Mouse (Mus musculus) lung, postnatal 0 days (tissue): Measurements from ENCODE around the gene Cyyr1. TPM values are rescaled to one million over a fixed set of nuclear protein-coding genes. Genes with fewer than 3 reads are reported as not detected.

ENCODE experiments used
- ATAC-seq: fragments of 200-750 bp; cut with Nextera tagmentation; 2 replicates; pipeline ENCODE4 v1.8.0; 2017; ENCODE audit warnings: moderate library complexity
- DNase-seq: peaks from one replicate; pipeline ENCODE4 v3.0.0-alpha.2; 2016; ENCODE audit warnings: low spot score
- H3K27ac ChIP-seq: fragments of 300-500 bp; sonication (generic); 2 replicates; pipeline ENCODE4 v1.5.1; 2014; ENCODE audit warnings: antibody characterized with exemption, mild to moderate bottlenecking, low read length, mixed read lengths
- H3K27me3 ChIP-seq: fragments of 300-500 bp; sonication (generic); replicated peaks from 2 replicates; pipeline ENCODE4 v1.6.1; 2014; ENCODE audit warnings: low read length, mixed read lengths; ENCODE audit not compliant: insufficient read depth
- H3K36me3 ChIP-seq: fragments of 300-500 bp; sonication (generic); 2 replicates; pipeline ENCODE4 v1.6.1; 2014; ENCODE audit warnings: low read length, mixed read lengths; ENCODE audit not compliant: insufficient read depth
- H3K4me1 ChIP-seq: fragments of 300-500 bp; sonication (generic); 2 replicates; pipeline ENCODE4 v1.6.1; 2014; ENCODE audit warnings: antibody characterized with exemption, low read depth, low read length, mixed read lengths; ENCODE audit not compliant: insufficient read depth
- H3K4me2 ChIP-seq: fragments of 300-500 bp; sonication (generic); replicated peaks from 2 replicates; pipeline ENCODE4 v1.6.1; 2014; ENCODE audit warnings: low read depth, mild to moderate bottlenecking, low read length, moderate library complexity, mixed read lengths
- H3K4me3 ChIP-seq: fragments of 300-500 bp; sonication (generic); 2 replicates; pipeline ENCODE4 v1.5.1; 2014; ENCODE audit warnings: low read depth, low read length
- H3K9ac ChIP-seq: fragments of 300-500 bp; sonication (generic); replicated peaks from 2 replicates; pipeline ENCODE4 v1.6.1; 2014; ENCODE audit warnings: low read depth, mild to moderate bottlenecking
- H3K9me3 ChIP-seq: fragments of 300-500 bp; sonication (generic); 2 replicates; pipeline ENCODE4 v1.6.1; 2016; ENCODE audit warnings: low read length, mixed read lengths
- CTCF ChIP-seq: IDR thresholded peaks from 2 replicates; pipeline ENCODE4 v1.5.1; 2016; ENCODE audit warnings: antibody characterized with exemption, mild to moderate bottlenecking
- EP300 ChIP-seq: IDR thresholded peaks from 2 replicates; pipeline ENCODE4 v1.6.1; 2016; ENCODE audit warnings: antibody characterized with exemption, mild to moderate bottlenecking, control low read depth
- WGBS: fragments of 180-500 bp; shearing (Covaris S2); extraction: QIAGEN DNeasy Blood & Tissue Kit; methylation state at CpG from one replicate; pipeline ENCODE4 v1.1.7; 2014; 5-methylcytosine and 5-hydroxymethylcytosine counted together
- polyA plus RNA-seq: library from polyadenylated mRNA; unstranded; fragments of >200 nt; fragmentation: Nextera tagmentation; extraction: Ambion mirVana; gene quantifications from 2 replicates; pipeline ENCODE4 v1.2.1, GENCODE M21; 2015

The Cyyr1 gene
- polyA plus RNA-seq, 1 experiment from 2014 or later, result 29.1 TPM

- H3K36me3 ChIP-seq, result no peaks in the 10 kb centered on the region
- peak overlapping the region; percentile 62 for H3K4me2 ChIP-seq
- H3K4me3 ChIP-seq, result peak overlapping the region; percentile 46
- H3K9me3 ChIP-seq, result no peaks in the 10 kb centered on the region
- peak; percentile 51 for DNase-seq
- peak overlapping the region; percentile 67 for H3K27ac ChIP-seq
- H3K9ac ChIP-seq, result peak overlapping the region; percentile 50
- no peaks in the 10 kb centered on the region for H3K27me3 ChIP-seq
- peak; percentile 75 for ATAC-seq
- no peaks in the 10 kb centered on the region for H3K4me1 ChIP-seq
- TF ChIP-seq EP300, result no peak
- no peak for TF ChIP-seq CTCF
- WGBS, result 5% methylated on average over 25 of the region's 25 CpGs
These were observed 3.1 kb downstream of the Cyyr1 start for GRCm38 (mm10) chr16:85549971-85550567.

- ATAC-seq (peak; percentile 50), DNase-seq (peak; percentile 44)
- no peaks in the 10 kb centered on the region for H3K27me3 ChIP-seq
- H3K9me3 ChIP-seq, result no peaks in the 10 kb centered on the region
- WGBS, result 41% methylated on average over 6 of the region's 6 CpGs
- peak overlapping the region; percentile 62 for H3K4me2 ChIP-seq
- H3K27ac ChIP-seq, result peak overlapping the region; percentile 58; the same call in 1 of the 2 replicates
- TF ChIP-seq CTCF (no peak), EP300 (peak; percentile 92)
- no peaks in the 10 kb centered on the region for H3K36me3 ChIP-seq
- no peaks in the 10 kb centered on the region for H3K4me1 ChIP-seq
- H3K9ac ChIP-seq, result no peak overlapping the region
- H3K4me3 ChIP-seq, result peak overlapping the region; percentile 46; the same call in 1 of the 2 replicates
These were observed 6.7 kb downstream of the Cyyr1 start for GRCm38 (mm10) chr16:85546519-85546918.

- Histone ChIP-seq H3K4me3 (no peak overlapping the region), H3K9me3 (no peaks in the 10 kb centered on the region), H3K27ac (no peak overlapping the region), H3K4me2 (no peak overlapping the region), H3K9ac (no peak overlapping the region), H3K27me3 (no peaks in the 10 kb centered on the region), H3K4me1 (no peaks in the 10 kb centered on the region), H3K36me3 (no peaks in the 10 kb centered on the region)
- ATAC-seq (peak; percentile 62), DNase-seq (peak; percentile 44)
- 34% methylated on average over 4 of the region's 4 CpGs for WGBS
- no peak for TF ChIP-seq CTCF
- peak; percentile 81 for TF ChIP-seq EP300
These were observed 11.4 kb downstream of the Cyyr1 start for GRCm38 (mm10) chr16:85541676-85542273.

GRCm38 (mm10) chr16:85541023-85541422 is 12.2 kb downstream of the Cyyr1 start:
- no peaks in the 10 kb centered on the region for H3K9me3 ChIP-seq
- H3K4me3 ChIP-seq, result no peak overlapping the region
- no peaks in the 10 kb centered on the region for H3K36me3 ChIP-seq
- DNase-seq, result peak; percentile 30
- H3K4me1 ChIP-seq, result no peaks in the 10 kb centered on the region
- ATAC-seq, result peak; percentile 62
- no peak overlapping the region for H3K27ac ChIP-seq
- TF ChIP-seq CTCF, result no peak
- TF ChIP-seq EP300, result no peak
- no peaks in the 10 kb centered on the region for H3K27me3 ChIP-seq
- H3K4me2 ChIP-seq, result no peak overlapping the region
- H3K9ac ChIP-seq, result no peak overlapping the region
- WGBS, result 72% methylated on average over 6 of the region's 6 CpGs

- TF ChIP-seq CTCF (no peak), EP300 (no peak)
- 0 out of 2 replicates have a peak, but pooled peaks have one; percentile 35 for ATAC-seq
- WGBS, result 50% methylated on average over 5 of the region's 5 CpGs
These were observed 14.8 kb downstream of the Cyyr1 start for GRCm38 (mm10) chr16:85538367-85538766.

GRCm38 (mm10) chr16:85536075-85536474 is 17.1 kb downstream of the Cyyr1 start:
- Histone ChIP-seq H3K36me3 (no peaks in the 10 kb centered on the region), H3K9ac (no peak overlapping the region), H3K4me2 (no peak overlapping the region), H3K27ac (no peak overlapping the region), H3K4me3 (no peak overlapping the region), H3K4me1 (no peaks in the 10 kb centered on the region), H3K9me3 (no peaks in the 10 kb centered on the region), H3K27me3 (no peaks in the 10 kb centered on the region)
- TF ChIP-seq EP300, result peak; percentile 55
- no peak for TF ChIP-seq CTCF
- peak; percentile 19; the same call in 1 of the 2 replicates for ATAC-seq
- DNase-seq, result peak; percentile 20
- 43% methylated on average over 8 of the region's 8 CpGs for WGBS

More at GRCm38 (mm10) chr16:85538367-85538766, 14.8 kb downstream of the Cyyr1 start:
- H3K27ac ChIP-seq, result no peak overlapping the region
- no peak overlapping the region for H3K4me2 ChIP-seq
- no peaks in the 10 kb centered on the region for H3K9me3 ChIP-seq
- no peak for DNase-seq
- H3K4me1 ChIP-seq, result no peaks in the 10 kb centered on the region
- H3K27me3 ChIP-seq, result no peaks in the 10 kb centered on the region
- no peak overlapping the region for H3K4me3 ChIP-seq
- no peaks in the 10 kb centered on the region for H3K36me3 ChIP-seq
- no peak overlapping the region for H3K9ac ChIP-seq
